Mouse (Mus musculus) liver, adult 10 weeks (tissue): ENCODE data around the gene Otud7b. TPM values are rescaled to one million over a fixed set of nuclear protein-coding genes. Genes with fewer than 3 reads are reported as not detected.

Experiments used
- polyA plus RNA-seq: library from polyadenylated mRNA; stranded (reverse); fragments of 350-450 nt; fragmentation: Illumina TruSeq; extraction: RNeasy Lipid Tissue Mini Kit (QIAGEN cat#74804); gene quantifications from one replicate; pipeline ENCODE4 v1.2.3, GENCODE M21; 2014; ENCODE audit warnings: low read depth, low replicate concordance

The Otud7b gene
- 9.9 TPM for polyA plus RNA-seq

DNA sequence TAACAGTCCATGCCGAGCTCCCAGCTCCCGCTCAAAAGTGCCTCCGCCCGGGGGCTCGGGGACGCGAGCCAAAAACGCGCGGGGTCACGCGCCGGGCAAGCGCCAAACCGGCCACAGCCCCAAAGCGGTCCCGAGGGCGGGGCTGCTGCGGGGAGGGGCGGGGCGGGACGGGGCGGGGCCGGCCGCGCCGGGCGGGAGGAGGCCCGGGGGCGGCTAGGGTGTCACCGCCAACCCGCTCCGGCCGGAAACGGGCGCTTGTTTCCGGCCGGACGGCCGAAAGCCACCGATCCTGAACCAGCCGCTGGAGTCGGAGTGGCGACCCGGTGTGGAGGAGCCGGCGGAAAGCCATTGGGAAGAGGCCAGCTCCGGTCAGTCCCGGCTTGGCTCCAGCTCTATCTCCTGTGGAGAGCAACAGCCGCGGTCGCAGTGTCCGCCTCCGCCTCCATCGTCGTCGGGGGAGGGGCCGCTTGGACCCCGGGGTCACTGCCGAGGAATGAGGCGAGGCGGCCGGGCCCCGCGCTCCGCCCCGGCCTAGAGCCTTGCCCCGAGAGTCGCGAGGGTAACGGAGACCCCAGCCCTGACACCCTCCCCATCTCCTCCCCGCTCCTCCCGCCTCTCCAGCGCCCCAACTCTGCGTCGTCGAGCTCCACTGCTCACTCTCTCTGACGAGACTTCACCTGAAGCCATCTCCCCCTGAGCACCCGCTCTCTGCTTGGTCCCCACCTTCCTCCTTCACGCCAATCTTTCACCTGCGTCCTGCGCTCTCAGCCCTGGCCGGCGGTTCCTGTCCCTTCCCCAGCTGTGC lies at the start of gene Otud7b:
Otud7b (plus strand) TSS at position 267 of the 805 bp plus-strand sequence.

DNA sequence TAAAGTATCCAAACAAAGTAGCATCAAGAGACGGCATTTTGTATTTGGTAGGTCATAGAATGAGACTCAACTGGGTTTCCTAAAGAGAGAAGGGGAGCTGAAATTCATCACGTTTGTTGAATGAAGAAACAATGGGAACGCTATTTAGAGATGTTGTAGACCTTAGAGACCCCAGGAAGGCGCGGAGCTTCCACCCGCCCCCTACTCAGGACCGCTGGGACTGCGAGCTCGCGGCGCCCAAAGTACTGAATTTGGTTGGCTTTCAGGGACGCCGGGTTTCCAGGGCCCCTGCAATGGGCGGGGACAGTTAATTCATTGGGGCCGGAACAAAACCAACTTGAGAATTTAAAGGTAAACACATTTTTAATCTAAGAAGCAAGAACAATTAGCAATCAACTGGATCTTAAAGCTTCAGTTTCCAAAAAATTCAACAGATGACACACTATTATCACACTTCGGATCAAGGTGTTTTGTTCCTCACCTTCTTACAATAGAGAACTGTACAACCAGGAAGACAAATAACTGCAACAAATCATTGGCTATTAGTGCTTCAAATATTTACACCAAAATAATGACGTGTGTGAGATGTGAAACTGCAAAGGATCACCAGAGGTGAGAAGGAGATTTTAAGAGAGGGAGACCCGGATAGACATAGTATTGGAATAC lies 46.0 kb upstream of the Otud7b start, which contains the start of gene Vps45:
Vps45 (minus strand) TSS at position 236 of the 666 bp plus-strand sequence.

DNA sequence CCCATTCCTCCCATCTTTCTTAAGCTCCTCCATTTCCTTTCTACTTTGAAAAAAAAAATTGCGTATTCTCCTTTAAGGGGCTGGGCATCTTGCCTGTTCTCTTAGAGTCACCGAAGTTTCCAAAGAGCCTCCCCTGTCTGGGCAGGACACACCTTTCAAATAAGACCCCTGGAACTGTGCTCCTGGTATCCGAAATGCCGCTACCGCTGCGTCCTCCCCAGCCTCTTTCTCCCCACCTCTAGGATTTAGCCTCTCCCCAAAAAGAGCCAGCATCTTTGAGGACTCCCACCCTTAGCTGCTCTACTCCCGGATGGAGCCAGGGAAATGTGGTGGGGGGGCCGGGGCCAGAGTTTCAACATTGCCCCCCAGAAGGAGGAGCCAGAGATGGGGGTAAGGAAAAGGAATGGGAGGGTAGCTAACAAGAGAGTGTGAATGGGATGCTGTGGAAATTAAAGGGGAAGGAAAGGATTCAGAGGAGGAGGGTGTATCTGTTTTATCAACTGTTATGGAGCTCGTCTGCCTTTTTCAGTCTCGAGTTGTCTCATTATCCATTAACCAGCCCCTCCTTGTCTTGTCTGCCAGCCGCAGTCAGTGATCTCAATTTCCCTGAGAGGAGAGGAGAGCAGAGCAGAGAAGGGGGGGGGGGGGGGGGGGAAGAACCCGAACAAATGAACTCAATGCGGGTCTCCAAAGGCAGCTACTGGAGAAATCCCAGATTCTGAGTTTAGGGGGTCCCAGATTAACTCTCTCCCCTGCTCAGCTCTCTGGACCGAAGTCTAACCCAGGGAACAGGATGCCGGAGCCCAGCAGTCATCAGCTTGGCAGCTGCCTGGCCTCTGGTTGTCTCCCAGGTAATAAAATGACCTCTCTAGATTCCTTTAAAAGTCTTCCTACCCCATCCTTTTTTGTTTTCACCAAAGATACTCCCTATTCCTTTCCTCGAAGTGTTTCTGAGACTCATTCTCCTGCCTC lies 57.8 kb downstream of the Otud7b start, which contains the start of gene Mtmr11:
Mtmr11 (plus strand) TSS at position 136 of the 972 bp plus-strand sequence.

GRCm38 (mm10) chr3:96172197-96173178 lies 68.2 kb downstream of the Otud7b start, which contains the start of gene Sf3b4:
Gene Sf3b4 (plus strand): TSS chr3:96172332.

DNA sequence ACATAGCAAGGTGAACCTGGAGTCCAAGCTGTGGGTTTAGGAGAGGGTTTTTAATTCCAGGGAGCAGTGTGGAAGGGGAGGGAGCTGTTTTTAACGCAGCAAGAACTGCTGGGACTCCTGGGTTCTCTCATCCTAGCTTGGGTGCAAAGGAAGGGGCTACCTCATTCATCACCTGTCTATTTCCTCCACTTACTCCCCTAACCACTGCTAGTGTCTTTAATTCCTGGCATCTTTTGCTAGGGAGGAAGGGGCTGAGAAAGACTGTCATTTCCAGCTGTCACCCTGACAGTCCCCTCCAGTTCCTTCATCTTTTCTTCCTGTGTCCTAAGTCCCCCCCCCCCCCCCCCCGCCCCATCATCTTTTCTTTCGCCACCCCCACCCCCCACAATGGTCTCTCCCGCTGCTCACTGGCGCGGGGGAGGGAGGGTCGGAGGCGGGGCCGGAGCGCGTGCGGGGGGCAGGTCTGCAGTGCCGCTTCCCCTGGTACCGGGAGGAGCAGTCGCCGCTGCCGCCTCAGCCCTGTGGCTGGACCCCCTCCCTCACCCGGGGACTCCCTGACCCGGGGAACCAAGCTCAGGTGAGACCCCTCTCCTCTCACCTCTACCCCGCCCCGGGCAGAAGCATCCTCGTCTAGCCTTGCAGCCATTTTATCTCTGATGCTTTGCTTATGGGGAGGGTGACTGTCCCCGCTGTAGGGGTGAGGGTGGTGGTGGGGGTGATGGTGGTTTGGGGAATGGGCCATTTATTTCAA lies 76.6 kb downstream of the Otud7b start, which contains the start of gene Sv2a:
Sv2a (plus strand) TSS at position 425 of the 751 bp plus-strand sequence.

Other genes with a start within 250 kb of the Otud7b start
- 12.8 TPM for gene Prpf3, start 248.6 kb upstream of the Otud7b start, polyA plus RNA-seq
- 20.9 TPM for gene Mrps21, start 233.0 kb upstream of the Otud7b start, polyA plus RNA-seq
- 0.77 TPM for gene Ciart, start 222.3 kb upstream of the Otud7b start, polyA plus RNA-seq
- gene BC028528, start 212.5 kb upstream of the Otud7b start, polyA plus RNA-seq: 7.9 TPM
- gene Aph1a, start 210.6 kb upstream of the Otud7b start, polyA plus RNA-seq: 26.1 TPM
- gene Car14, start 199.8 kb upstream of the Otud7b start, polyA plus RNA-seq: 51.9 TPM
- 28.9 TPM for gene Anp32e, start 175.3 kb upstream of the Otud7b start, polyA plus RNA-seq
- 1.3 TPM for gene Plekho1, start 108.5 kb upstream of the Otud7b start, polyA plus RNA-seq
- 18.5 TPM for gene Vps45, start 46.1 kb upstream of the Otud7b start, polyA plus RNA-seq
- 1.4 TPM for gene Mtmr11, start 57.5 kb downstream of the Otud7b start, polyA plus RNA-seq
- 4.1 TPM for gene Sf3b4, start 67.8 kb downstream of the Otud7b start, polyA plus RNA-seq
- not detected for gene Sv2a, start 76.6 kb downstream of the Otud7b start, polyA plus RNA-seq
- gene Bola1, start 115.2 kb downstream of the Otud7b start, polyA plus RNA-seq: 3.3 TPM
- not detected for gene Hist2h2ab, start 115.3 kb downstream of the Otud7b start, polyA plus RNA-seq
- not detected for gene Hist2h2ac, start 116.4 kb downstream of the Otud7b start, polyA plus RNA-seq
- 2.7 TPM for gene Hist2h2be, start 116.6 kb downstream of the Otud7b start, polyA plus RNA-seq
- gene Hist2h3c2, start 134.6 kb downstream of the Otud7b start, polyA plus RNA-seq: 2.9 TPM
- gene Hist2h2aa2, start 135.7 kb downstream of the Otud7b start, polyA plus RNA-seq: not detected
- not detected for gene Hist2h2aa1, start 141.0 kb downstream of the Otud7b start, polyA plus RNA-seq
- gene Hist2h3c1, start 142.2 kb downstream of the Otud7b start, polyA plus RNA-seq: 21.3 TPM
- 0.48 TPM for gene Hist2h4, start 158.8 kb downstream of the Otud7b start, polyA plus RNA-seq
- not detected for gene Hist2h3b, start 164.1 kb downstream of the Otud7b start, polyA plus RNA-seq
- gene Hist2h2bb, start 165.2 kb downstream of the Otud7b start, polyA plus RNA-seq: not detected
- gene Fcgr1, start 189.4 kb downstream of the Otud7b start, polyA plus RNA-seq: 1.2 TPM